Mouse (Mus musculus) adrenal gland, postnatal 36 days (tissue): ENCODE results near the gene Vsig8. TPM values are rescaled to one million over a fixed set of nuclear protein-coding genes. Genes with fewer than 3 reads are reported as not detected.

Experiments used
- DNase-seq, 2 experiments: peaks; one replicate each; pipeline ENCODE4 v3.0.0; 2021; ENCODE audit warnings: mixed read lengths in 1 of 2
- long read RNA-seq, 2 experiments: library from polyadenylated mRNA; stranded (forward); transcript quantifications; one replicate each; pipeline ENCODE4 v2.0.0; 2021; ENCODE audit warnings: borderline sequencing depth in 2 of 2
- total RNA-seq, 2 experiments: library from RNA; stranded (reverse); gene quantifications; 2 replicates each; pipeline ENCODE4 v1.2.3; 2021

Vsig8 gene
- total RNA-seq, result under 1 TPM in 1 of 2 experiments, not detected in 1; 0.16 TPM
- long read RNA-seq, experiment 1, result 0 reads
- long read RNA-seq, experiment 2, result 0 reads

GRCm38 (mm10) chr1:172555638-172556037, at the start of gene Vsig8:
Gene Vsig8, plus strand, starts transcription at chr1:172555938.
- DNase-seq, result no peak

GRCm38 (mm10) chr1:172507001-172507400, 48.7 kb upstream of the Vsig8 start:
- DNase-seq, result no peak

DNA sequence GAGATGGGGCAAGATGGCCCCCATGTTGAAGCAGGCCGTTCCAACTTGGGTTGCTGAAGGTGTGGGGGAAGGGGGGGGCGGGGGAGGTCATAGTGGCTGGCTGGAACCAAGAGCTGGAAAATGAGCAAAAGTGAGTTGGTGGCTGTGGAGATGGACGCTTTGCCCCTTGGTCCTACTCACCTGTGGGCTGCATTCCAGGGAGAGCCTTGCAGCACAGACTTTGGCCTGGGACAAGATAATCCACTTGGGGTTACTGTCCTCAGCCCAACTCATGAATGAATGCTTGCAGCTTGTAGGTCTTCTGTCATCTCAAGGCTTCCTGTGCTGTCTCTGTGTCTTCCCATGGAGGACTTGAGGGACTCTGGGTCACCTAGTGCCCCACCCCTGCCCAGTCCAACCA, 48.0 kb upstream of the Vsig8 start:
- no peak for DNase-seq

GRCm38 (mm10) chr1:172508172-172508571, 47.6 kb upstream of the Vsig8 start:
- no peak for DNase-seq

DNA sequence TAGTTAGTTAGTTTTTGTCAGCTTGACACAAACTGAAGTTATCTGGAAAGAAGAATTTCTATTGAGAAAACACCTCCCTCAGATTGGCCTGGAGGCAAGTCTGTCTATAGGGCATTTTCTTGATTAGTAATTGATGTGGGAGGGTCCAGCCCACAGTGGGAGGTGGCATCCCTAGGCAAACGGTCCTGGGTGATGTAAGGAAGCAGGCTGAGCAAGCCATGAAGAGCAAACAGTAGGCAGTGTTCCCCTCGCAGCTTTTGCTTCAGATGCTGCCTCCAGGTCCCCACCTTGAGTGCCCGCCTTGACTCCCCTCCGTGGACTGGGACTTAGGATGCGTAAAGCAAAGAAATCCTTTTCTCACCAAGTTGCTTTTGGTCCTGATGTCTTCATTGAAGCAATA, 46.5 kb upstream of the Vsig8 start:
- DNase-seq, result no peak

- DNase-seq, result no peak
Measured at GRCm38 (mm10) chr1:172509983-172510382, 45.8 kb upstream of the Vsig8 start.

GRCm38 (mm10) chr1:172510421-172510972, 45.2 kb upstream of the Vsig8 start:
- DNase-seq, result no peak

- peak; percentile 79 to 82 for DNase-seq
Measured at GRCm38 (mm10) chr1:172512962-172513361, 42.8 kb upstream of the Vsig8 start.

DNA sequence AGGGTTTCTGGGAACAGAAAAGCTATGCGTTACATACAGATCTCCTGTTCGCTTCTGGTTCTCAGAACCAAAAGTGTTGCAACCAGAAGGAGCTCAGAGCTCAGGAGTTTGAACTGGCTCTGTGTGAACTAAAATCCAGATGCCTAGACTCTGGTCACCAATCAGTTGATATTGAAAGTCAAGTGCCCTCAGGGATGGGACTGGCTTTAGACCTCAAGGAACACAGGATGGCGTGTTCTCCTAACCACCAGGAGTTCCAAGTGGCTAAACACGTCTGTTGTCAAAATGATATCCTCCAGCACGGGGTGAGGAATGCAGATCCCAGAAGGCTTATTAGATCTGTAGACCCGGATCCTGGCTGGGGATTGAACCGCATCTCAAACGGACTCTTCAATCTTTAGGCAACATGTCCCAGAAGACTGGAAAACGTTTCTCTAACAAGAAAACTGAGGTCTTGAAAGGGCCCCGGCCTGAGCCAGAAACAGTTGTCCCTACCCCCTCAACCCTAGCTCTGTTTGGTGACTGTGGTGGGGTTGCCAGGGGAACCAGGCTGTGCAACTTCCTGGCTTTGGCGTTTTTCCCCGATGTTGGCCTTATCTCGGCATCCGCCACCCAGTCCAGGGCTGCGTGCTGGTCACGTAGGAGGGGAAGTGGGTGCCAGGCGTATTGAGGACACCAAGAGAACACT, 42.1 kb upstream of the Vsig8 start:
- peak; percentile 54 to 65 for DNase-seq

DNA sequence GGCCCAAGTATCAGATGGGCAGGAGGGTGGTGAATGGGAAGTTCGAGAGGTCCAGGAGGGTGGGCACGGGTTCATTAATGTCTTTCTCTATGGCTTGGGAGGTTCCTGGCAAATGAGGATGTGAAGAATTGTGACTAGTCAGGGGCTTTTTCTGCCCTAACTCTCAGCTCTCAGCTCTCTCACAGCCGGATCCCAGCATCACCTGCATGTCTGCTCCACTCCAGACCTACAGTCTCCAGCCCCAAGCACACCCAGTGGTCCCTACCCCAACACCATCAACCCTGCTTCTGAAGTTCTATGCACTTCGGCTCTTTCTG, 41.6 kb upstream of the Vsig8 start:
- DNase-seq, result no peak

GRCm38 (mm10) chr1:172514551-172515268, 41.0 kb upstream of the Vsig8 start:
- DNase-seq, result no peak

- no peak for DNase-seq
Measured at GRCm38 (mm10) chr1:172515396-172515795, 40.3 kb upstream of the Vsig8 start.

GRCm38 (mm10) chr1:172518013-172518412, 37.7 kb upstream of the Vsig8 start:
- DNase-seq, result no peak

GRCm38 (mm10) chr1:172519644-172520043, 36.1 kb upstream of the Vsig8 start:
- no peak for DNase-seq

DNA sequence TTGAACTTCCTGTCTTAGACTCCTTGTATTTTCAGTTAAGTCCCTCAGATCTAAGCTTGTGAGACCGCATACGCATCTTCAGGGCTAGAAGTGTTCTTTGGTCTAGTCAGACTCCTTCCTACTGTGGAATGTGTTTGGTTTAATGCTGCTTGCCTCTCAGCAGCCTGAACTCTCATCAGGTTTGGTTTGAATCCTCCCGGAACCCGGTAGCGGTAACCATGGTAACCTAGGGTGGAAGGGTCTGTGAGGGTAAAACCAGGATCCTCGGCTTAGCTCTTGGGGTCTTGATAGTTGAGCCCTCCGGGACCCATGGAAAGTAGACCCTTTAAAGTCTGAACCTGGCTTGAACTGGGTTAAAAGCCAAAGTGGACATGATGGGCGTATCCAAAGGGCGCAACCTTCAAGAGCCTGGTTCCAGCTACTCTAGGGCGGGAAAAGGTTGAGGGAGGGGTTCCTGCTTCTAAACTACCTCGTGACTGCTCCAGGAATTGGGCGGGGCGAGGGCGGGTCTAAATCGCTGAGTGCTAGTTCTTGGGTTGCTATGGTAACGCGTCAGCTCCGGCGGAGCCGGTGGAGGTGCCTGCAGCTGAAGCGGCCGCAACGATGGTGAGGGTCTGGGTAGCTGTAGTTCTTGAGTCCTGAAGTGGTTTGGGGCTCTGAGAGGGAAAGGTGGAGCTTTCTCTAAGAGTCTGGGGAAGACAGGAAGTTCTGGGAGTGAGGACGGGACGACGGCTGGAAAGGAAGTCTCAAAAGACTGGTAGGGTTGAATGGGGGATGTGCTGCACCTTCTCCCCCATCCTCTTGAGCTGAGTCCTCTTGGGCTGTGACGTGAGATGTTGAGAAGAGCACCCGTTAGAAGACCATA, 34.9 kb upstream of the Vsig8 start, which contains the start of gene Cfap45:
TSS of gene Cfap45 (plus strand) at position 226 of the 865 bp plus-strand sequence.
- DNase-seq, result peak; percentile 78 to 84

GRCm38 (mm10) chr1:172522524-172522923, 33.2 kb upstream of the Vsig8 start:
- no peak for DNase-seq

DNA sequence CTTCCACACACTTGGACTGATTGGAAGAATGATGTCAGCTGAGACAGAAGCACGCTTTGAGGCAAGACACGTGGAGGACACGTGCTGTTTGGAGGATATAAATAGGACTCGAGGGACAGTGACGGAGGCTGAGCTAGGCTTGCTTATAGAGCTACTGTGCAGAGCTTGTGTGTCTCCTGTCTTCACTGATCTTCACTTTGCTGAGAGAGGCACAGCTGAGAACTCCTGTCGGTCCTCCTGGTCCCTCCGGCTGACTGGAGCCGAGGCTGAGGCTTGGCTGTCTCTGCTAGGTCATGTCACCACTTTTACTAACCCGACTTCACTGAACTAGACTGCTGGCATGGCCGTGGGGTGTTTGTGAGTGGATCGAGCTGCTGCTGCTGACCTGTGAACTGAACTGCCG, 32.0 kb upstream of the Vsig8 start:
- no peak for DNase-seq

DNA sequence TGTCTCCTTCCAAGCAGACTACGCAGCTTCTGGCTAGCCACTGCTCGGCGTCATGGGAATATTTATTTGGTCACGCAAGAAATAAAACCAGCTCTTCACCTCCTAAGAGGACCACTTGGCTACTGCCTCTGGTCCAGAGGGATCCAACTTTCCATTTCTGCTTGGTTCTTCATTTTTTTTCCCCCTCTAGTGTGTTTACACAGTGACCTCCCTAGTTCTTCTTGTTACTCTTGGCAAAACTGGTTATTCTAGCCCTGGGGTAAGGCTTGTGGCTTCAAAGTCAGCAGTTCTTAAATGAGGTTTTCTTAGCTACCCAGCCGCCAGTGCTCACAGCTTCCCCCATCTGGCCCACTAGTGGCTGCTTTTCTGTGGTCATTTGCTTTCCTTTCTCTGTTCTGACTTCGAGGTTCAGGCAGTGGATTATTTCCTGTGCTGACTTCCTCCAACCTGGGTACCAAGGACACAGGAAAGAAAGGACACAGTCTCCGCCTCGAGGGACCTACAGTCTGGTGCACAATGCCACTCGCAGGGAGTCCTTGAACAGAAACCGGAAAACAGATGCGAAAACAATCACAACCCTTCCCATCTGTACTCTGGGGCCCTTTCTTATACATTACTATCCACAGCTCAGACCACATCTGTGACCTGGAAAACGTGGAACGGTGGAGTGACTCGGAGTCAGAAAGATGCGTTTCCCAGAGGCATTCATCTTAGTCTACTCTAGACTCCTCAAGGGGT, 30.5 kb upstream of the Vsig8 start:
- DNase-seq, result peak; percentile 37 to 48

DNA sequence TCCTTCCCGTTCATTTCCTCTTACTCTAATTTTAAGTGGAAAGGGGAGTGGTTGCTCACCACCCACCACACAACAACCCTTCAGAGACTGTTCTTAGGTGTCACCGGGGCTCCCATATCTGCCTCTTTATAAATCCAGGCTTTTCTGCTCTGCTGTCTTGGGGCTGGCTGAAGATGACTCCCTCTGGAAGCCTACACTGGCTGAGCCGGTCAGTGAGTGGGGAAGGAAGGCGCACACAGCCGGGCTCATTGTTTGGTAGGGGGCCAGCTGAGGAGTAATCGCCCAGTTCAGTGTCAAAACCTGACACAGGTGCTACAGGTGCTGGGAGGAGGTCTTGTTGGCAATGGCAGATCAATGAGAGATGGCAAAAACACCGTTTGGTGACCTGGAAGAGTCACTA, 29.8 kb upstream of the Vsig8 start:
- no peak for DNase-seq

DNA sequence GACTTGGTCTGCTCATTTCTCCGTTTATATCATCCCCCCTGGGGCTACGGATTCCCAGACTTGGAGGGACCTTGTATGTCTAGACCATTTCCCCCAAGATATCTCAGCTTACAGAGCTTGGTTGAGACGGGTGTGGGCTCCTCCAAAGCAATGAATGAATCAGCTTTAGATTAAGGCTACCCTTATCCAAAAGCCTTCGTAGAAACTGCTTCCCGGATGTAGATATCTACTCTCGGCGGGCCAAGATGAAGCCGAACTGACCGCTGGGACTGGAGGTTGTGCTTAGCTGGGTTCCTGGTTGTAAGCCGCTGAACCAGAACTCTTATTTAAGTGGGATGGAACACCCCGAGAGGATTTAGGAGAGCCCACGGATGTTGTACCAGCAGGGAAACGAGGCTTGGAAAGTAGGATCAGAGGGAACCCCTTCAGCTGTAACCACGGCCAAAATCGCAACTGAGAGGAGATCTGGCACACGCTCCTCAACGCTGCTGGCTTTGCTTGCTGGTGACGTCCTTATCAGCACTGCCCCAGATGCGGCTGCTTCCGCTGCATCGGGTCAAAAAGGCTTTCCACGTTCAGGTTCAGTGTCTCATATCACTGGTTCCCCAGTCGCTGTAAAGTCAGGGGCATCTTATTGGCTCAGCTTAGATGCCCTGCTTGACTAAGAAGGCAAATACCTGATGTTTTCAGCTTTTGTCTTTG, 29.2 kb upstream of the Vsig8 start:
- peak in 1 of 2 experiments; percentile 31 for DNase-seq

DNA sequence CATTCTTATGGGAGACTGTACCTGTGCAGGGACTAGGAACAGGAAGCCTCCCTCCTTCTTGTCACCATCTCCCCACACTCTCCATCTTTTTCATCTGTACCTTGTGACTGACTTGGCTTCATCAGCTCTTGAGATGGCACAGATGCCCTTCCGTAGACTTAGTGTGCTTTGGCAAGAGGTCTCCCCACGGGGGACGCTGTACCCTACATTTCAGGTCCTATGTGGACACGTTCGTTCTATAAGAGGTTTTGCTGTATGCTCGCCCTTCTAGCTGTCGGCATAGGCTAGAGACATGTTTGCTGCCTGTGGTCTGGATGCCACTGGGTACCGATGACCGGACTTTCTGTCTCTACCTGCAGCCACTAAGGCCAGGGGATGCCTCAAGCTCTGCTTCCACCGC, 28.3 kb upstream of the Vsig8 start:
- no peak for DNase-seq
